Mouse (Mus musculus) megakaryocyte-erythroid progenitor cell, adult 5-6 weeks (primary cell): Measurements from ENCODE around the gene Acox1. TPM values are rescaled to one million over a fixed set of nuclear protein-coding genes. Genes with fewer than 3 reads are reported as not detected.

Source experiments
- ATAC-seq: replicated peaks from 2 replicates; pipeline ENCODE4 v1.8.0; 2016; ENCODE audit warnings: mild to moderate bottlenecking, inconsistent platforms; ENCODE audit not compliant: severe bottlenecking, poor library complexity, low FRiP score, low TSS enrichment
- total RNA-seq, 2 experiments: library from RNA; stranded (forward) in 1 of 2; stranded (reverse) in 1 of 2; fragments of 200-1000, 215-1000 nt in 1 of 2; fragments of >200 nt in 1 of 2; fragmentation: Nextera tagmentation in 1 of 2; gene quantifications; 2 replicates each; pipeline ENCODE4 v1.2.3; 2014 to 2017

Gene Acox1
- total RNA-seq, 2 experiments from 2014 or later = 21.3 to 27.1 TPM

GRCm38 (mm10) chr11:116171959-116172358 lies 26.9 kb downstream of the Acox1 start:
- ATAC-seq = no peak

DNA sequence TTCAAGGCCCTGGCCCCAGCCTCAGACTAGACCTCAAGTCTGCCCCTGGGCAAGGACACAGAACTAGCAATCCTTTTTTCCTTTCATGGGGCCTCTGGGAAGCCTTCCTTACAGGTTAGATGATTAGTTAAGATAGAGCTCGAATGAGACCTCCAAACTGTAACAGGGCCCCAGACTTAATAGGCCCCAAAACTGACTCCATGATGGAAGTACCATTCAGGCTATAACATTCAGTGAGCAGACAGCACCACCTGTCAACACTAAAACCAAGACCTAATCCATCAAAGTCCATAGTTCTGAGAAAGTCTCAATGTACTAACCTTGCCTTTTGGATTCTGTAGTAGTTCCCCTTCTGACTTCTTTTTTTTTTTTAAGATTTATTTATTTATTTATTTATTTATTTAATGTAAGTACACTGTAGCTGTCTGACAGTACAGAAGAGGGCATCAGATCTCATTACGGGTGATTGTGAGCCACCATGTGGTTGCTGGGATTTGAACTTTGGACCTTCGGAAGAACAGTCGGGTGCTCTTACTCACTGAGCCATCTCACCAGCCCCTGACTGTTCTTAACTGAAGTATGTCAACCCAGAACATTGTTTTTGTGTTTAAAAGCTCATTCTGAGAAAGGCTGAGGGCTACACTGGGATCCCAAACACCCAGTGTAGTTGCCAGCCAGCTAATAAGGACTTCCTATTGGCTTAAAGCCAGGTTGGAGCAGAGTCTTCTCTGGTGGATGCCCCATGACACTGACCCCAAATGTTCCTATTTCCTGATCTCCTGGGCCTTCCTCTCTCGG lies 28.6 kb downstream of the Acox1 start:
- ATAC-seq = no peak

- ATAC-seq = no peak
Measured at GRCm38 (mm10) chr11:116169214-116169613, 29.6 kb downstream of the Acox1 start.

DNA sequence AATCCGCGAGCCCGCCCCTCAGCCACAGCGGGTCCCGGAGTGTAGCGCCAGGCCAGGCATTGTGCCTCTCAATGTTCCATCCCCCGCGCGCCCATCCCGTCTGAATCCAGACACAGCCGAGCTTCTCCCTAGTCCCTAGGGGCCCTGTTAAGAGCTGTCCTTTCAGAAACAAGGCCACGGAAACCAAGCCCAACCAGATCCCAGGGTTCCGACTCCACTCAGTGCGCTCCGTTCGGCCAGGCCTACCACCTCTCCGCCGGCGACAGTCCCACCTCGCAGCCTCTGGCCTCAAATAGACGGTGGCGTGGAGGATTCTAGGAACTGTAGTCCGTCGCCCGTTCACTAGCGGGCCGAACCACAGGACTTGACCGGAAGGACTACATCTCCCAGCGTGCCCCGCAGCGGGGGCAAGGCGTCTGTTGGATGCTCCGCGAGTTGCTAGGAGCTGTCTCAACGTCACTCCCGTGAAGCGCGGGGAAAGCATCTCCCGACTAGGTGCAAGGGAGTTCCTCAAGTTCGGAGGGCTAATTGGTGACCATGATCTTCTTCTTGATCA lies 30.9 kb downstream of the Acox1 start, which contains the start of gene Fbf1:
Gene Fbf1 (minus strand): TSS at position 283 of the 556 bp plus-strand sequence.
- ATAC-seq = peak; percentile 100

GRCm38 (mm10) chr11:116167232-116167631 lies 31.6 kb downstream of the Acox1 start:
- no peak for ATAC-seq

GRCm38 (mm10) chr11:116163002-116163401 lies 35.8 kb downstream of the Acox1 start:
- ATAC-seq = no peak

GRCm38 (mm10) chr11:116162146-116162545 lies 36.7 kb downstream of the Acox1 start:
- no peak for ATAC-seq

DNA sequence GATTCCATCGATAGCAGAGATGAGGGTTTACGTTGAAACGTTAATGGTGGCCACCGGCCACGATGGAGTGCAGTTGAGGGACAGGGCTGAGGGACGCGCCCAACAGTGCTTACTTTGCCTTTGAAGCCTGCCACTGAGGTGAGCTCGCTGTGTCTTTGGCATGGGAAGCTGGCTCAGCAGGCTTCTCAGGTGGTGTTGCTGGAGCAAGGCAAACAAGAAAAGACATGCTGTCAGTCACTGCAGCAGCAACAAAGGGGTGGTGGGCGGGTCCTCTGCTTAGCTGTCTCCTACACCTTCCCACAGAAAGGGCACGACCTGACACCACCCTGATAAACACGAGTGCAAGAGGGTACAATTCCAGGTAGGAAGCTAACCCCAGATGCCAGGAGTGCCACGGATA lies 37.5 kb downstream of the Acox1 start:
- ATAC-seq = no peak

DNA sequence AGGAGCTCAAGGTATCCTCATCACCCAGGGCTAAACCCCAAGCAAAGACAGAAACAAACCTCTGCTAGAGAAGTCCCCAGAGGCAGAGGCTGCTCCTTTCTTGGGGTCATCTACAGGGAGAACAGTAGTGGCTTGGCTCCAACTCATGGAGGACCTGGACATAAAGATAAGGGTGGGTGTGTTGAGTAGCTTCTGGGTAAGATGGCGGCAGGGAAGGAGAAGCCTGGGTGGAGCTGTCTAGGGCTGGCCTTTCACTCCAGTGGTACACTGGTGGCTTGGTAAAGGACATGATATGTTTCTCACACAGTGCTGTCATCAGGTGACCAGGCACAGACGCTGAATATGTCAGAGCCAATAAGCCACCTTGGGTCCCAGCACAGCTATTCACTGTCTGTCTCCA lies 47.9 kb downstream of the Acox1 start:
- ATAC-seq = peak; percentile 66

DNA sequence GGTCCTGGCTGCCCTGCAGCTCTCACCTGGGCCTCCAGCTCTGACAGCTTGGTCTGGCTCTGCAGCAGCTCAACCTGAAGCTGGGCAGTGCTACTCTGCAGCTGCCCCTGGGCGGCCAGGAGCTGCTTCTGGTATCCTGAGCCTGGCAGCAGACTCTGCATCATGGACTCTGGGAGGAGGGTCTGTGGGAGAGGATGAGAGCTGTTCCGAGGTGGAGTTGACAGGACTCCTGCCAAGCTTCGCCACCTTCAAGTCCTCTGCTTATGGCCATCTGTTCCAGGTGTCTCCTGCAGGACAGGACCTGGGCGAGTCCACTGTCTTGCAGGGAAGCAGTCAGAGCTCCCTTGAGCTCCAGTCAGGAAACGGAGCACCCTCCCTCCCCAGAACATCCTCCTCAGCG lies 49.5 kb downstream of the Acox1 start:
- ATAC-seq = no peak

DNA sequence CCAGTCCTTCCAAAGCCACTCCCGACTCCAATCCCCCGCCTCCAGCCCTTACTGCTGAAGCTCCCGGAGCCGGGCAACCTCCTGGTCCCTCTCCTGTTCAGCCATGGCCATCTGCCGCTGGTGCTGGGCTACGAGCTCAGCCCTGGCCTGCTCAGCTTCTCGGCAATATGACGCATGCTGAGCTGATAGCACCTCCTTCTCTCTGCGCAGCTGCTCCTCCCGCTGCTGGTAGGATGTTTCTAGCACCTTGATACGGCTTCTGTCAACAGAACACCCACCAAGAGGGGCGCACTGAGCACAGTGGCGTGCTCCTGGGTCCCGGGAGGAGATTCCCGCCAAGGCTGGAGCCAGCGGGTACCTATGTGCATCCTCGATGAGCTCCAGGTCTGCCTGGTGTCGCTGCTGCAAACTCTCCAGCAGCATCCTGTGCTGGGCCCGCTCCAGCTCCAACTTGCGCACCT lies 50.1 kb downstream of the Acox1 start:
- ATAC-seq = no peak

DNA sequence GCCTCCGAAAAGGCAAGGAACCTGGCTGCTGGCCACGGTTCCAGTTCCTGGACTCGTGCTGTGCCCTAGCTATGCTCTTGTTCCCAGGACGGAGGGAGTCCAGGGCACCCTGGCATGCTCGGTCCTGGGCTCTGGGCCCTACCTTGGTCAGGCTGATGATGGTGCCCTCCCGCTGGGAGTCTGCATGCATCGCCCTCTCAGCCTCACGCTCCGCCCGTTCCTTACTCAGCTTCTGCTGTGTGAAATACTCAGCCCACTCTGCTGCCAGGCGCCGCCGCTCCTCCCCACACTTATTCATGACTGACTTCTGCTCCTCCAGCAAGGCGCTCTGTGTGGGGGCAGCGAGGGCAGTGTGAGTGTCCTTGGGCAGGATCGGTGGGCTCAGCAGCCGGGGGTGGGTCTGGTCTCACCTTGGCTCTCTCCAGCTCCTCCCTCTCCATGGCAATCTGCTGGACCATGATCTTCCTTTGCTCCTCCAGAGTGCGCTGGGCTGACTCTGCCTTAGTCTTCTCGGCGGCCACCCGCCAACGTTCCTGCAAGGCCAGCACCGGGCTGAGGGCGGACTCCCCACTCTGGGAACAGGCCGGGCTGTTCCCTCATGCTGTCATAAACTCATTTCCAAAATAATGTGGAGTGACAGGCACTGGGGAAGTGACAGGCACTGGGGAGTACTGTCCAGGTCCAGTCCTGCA lies 52.4 kb downstream of the Acox1 start:
- ATAC-seq = no peak

DNA sequence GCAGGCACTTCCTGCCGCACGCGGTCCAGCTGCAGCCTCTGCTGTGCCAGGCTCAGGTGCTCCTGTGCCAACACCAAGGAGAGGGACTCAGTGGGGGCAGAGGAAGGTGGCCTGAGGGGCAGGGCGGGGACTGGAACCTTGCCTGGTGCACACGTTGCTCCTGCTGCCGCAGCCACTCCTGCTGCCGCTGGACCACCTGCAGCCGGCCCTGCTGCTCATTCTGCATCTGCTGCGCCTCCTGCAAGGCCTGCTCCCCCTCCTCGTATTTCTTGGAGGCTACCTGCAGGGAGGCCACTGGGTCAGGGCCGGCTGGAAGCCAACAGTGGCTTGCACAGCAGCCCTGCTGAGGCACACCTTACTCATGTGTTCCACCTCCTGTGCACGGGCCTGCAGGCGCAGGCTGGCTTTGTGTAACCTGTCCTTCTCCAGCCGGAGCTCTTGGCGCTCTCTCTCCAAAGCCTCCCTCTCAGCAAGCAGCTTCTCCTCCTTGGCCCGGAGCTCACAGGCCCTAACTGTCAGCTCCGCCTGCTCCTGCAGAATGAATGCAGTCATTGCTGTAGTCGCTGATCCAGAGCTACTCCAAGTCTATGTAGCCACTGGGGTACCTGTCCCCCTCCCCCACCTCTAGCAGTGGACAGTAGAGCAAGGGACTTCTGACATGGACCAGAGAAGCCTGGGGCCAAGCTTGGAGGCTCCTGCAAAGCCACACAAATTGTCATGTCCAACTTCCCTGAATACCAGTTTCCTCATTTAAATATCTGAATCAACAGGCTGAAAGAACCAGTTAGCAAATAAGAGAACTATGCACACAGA lies 53.2 kb downstream of the Acox1 start:
- no peak for ATAC-seq

DNA sequence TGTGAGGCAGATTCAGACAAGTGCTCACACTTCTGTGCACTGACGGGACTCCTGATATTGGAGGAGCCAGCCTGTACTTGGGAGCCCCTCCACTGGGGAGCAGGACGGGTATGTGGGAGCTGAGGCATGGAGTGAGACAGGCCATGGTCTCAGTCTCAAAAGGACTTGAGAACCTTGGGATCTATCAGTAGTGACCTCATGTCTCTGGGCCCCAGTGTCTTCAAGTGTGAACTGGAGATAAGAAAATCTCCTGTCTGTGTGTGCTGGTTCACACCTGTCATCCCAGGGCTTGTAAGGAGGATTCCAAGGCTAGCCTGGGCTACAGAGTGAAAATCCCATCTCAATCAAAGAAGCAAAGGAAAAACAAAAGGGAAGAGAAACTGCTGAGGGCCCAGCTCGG lies 55.4 kb downstream of the Acox1 start:
- no peak for ATAC-seq

- no peak for ATAC-seq
Measured at GRCm38 (mm10) chr11:116142211-116142991, 56.4 kb downstream of the Acox1 start.

DNA sequence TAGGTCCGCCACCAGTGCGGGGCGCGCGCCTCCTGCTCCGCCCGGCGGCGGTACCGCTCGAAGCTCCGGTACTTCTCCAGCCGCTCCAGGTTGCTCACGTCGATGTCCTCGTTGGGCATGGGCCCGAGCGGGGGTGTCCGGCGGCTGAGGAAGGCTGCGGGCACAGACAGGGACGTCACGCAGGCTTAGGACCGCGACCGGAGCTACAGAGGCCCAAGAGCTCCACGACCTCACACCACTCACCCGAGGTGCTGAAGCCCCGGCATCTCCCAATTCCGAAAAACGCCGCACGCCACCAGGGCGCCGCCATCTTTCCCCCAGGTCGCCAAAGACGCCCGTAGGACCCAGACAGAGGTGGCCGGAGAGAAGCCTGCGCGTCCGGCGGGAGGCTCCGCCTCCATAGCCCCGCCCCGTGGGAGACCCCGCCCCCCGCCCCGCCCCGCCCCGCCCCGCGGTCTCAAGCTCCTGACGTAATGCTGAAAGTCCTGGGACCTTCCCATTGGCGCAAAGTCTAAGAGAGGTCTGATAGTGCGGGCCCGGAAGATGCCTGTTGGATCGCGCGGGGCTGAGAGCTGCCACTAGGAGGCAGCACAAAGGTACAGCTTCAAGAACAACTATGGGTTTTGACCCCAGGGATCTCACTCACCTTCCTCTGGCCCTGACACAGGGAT lies 60.2 kb downstream of the Acox1 start, which contains the start of gene Mrpl38:
Gene Mrpl38 (minus strand): TSS at position 401 of the 671 bp plus-strand sequence.
- peak; percentile 83 for ATAC-seq

GRCm38 (mm10) chr11:116138096-116138467 lies 60.8 kb downstream of the Acox1 start:
- no peak for ATAC-seq

DNA sequence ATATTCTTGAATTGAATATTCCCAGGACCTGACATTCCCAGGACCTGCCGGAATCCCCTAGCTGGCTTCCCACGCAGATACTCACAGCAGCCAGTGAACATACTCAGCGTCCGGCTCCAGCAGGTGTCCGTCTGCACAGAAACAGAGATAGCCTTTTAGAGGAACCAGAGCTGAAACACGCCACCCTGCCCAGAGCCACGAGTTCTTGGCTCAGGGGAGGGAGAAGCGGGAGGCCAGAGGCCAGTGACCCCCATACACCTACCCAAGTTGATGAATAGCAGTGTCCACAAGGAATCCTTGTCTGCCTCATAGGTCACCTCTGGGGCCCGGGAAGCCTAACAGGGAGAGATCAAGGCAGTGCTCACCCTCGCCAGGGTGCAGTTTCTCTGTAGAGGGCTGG lies 64.7 kb downstream of the Acox1 start:
- no peak for ATAC-seq
